Mouse (Mus musculus): Measurements from ENCODE around the gene Lpcat4.

- TF ChIP-seq POLR2A (IDR thresholded peaks at IDR 0.05; ENCODE audit: borderline replicate concordance, control insufficient read depth, low read depth, low read length) = no peak
- no peak for TF ChIP-seq CTCF (IDR thresholded peaks at IDR 0.05; ENCODE audit: control insufficient read depth, insufficient read depth, low read length)
Observed at GRCm38 (mm10) chr2:112267547-112268269, 28.4 kb downstream of the Lpcat4 start.

All from bone marrow, adult 2 months (tissue).